Mouse (Mus musculus) layer of hippocampus, postnatal 10 days (tissue): ENCODE measurements around the gene Ncl. TPM values are rescaled to one million over a fixed set of nuclear protein-coding genes. Genes with fewer than 3 reads are reported as not detected.

Experiments
- microRNA-seq, 2 experiments: library from miRNA; unstranded; fragments of <30 nt; microRNA quantifications; one replicate each; pipeline ENCODE4 v1.2.0; 2021
- total RNA-seq, 2 experiments: library from RNA; stranded (reverse); gene quantifications; 2 replicates each; pipeline ENCODE4 v1.2.3; 2021

Ncl gene
- total RNA-seq, 2 experiments from 2014 or later = 192 to 208 TPM

Small RNA genes lying within 50 kb of the gene (microRNA-seq; reads per million reads assigned to microRNA genes)
- 34.6 to 52.5 reads per million in 2 experiments for gene mmu-mir-3535

Other genes starting within 250 kb of the Ncl start
- under 1 TPM in 1 of 2 experiments, not detected in 1; 0.16 TPM for gene Htr2b, start 247.4 kb downstream of the Ncl start, total RNA-seq
- 1 to 10 TPM in 1 of 2 experiments, under 1 TPM in 1; 0.91 to 6.3 TPM for gene Gm21972, start 225.8 kb downstream of the Ncl start, total RNA-seq
- gene Armc9, start 204.6 kb downstream of the Ncl start, total RNA-seq = 10 to 100 TPM; 38.8 to 40.3 TPM
- gene B3gnt7, start 56.6 kb downstream of the Ncl start, total RNA-seq = 1 to 10 TPM; 3.6 to 3.9 TPM
- not detected for gene Nmur1, start 66.8 kb upstream of the Ncl start, total RNA-seq
- gene Tex44, start 66.9 kb upstream of the Ncl start, total RNA-seq = not detected
- 100 to 1,000 TPM; 617 to 662 TPM for gene Ptma, start 167.3 kb upstream of the Ncl start, total RNA-seq
- 10 to 100 TPM; 64.9 to 73.8 TPM for gene Pde6d, start 223.2 kb upstream of the Ncl start, total RNA-seq
- gene Cops7b, start 223.5 kb upstream of the Ncl start, total RNA-seq = 10 to 100 TPM; 26.5 to 27.1 TPM